Mouse (Mus musculus): ENCODE results near the gene Fbxo17.

DNA sequence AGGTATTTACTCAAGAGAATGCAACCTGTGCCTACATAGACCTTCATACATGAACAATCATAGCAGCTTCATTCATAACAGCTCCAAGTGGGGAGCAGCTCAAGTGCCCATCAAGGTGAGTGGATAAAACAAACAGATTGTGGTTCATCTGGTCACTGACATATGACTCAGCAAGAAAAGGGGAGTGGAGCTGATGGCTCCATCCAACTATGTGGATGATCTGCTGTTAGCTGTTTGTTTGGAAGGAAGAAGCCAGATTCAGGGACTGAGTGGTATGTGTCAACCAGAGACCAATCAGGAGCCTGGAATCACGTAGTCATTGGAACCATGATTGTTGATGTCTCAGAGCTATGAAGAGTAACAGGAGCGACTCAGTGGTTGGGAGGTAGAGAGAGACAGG, 8.0 kb downstream of the Fbxo17 start:
- TF ChIP-seq CTCF (IDR thresholded peaks at IDR 0.05; ENCODE audit: low read depth, low read length), result no peak
- no peak for TF ChIP-seq POLR2AphosphoS5 (IDR thresholded peaks at IDR 0.05; ENCODE audit: insufficient replicate concordance, low read depth, low read length)
- no peak for TF ChIP-seq GATA1 (IDR thresholded peaks at IDR 0.05; ENCODE audit: borderline replicate concordance, low read length)
